Mouse (Mus musculus): ENCODE measurements around the gene Snip1. TPM values are rescaled to one million over a fixed set of nuclear protein-coding genes. Genes with fewer than 3 reads are reported as not detected.

Gene Snip1
- polyA plus RNA-seq, 1 experiment from 2014 or later: 23.2 TPM

DNA sequence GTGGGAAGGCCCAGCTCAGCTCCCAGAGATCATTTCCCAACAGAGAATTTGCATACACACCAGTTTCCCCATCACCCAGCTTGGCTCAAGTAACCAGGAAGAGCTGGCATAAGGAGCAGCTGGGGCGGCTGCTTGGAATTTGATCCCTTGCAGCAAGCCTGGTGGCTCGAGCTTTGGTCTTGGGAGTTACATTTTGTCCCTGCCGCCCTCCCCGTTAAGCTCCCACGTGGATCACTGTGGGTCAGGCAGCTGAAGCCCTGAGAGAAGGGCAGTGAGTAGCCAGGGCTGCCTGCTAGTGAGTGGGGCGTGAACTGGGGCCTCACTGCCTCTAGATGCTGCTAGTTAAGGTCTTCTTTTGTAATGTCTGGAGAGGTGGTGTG is 49.2 kb downstream of the Snip1 start:
- no peaks in the 10 kb centered on the region; the same call in 1 of the 2 replicates for H3K4me1 ChIP-seq (ENCODE audit: control insufficient read depth, insufficient read depth, low read length)
- H3K4me2 ChIP-seq (ENCODE audit: low read length): no peak overlapping the region
- no peak overlapping the region for H3K9ac ChIP-seq (ENCODE audit: low read depth, low read length)
- ATAC-seq: no peak
- no peak overlapping the region for H3K4me3 ChIP-seq (ENCODE audit: low read depth, low read length)
- WGBS: 42% methylated on average over 6 of the region's 6 CpGs
- peaks cover 10% of the 10 kb centered on the region; the same call in 1 of the 2 replicates for H3K36me3 ChIP-seq (ENCODE audit: control insufficient read depth, insufficient read depth, low read length)
- H3K27me3 ChIP-seq (ENCODE audit: control insufficient read depth, insufficient read depth, low read depth, low read length): no peaks in the 10 kb centered on the region
- H3K9me3 ChIP-seq (replicated peaks; ENCODE audit: control insufficient read depth, low read length, poor library complexity, severe bottlenecking): no peaks in the 10 kb centered on the region
- H3K27ac ChIP-seq (ENCODE audit: low read length): 0 out of 2 replicates have a peak overlapping the region, but pooled peaks have one; percentile 9

DNA sequence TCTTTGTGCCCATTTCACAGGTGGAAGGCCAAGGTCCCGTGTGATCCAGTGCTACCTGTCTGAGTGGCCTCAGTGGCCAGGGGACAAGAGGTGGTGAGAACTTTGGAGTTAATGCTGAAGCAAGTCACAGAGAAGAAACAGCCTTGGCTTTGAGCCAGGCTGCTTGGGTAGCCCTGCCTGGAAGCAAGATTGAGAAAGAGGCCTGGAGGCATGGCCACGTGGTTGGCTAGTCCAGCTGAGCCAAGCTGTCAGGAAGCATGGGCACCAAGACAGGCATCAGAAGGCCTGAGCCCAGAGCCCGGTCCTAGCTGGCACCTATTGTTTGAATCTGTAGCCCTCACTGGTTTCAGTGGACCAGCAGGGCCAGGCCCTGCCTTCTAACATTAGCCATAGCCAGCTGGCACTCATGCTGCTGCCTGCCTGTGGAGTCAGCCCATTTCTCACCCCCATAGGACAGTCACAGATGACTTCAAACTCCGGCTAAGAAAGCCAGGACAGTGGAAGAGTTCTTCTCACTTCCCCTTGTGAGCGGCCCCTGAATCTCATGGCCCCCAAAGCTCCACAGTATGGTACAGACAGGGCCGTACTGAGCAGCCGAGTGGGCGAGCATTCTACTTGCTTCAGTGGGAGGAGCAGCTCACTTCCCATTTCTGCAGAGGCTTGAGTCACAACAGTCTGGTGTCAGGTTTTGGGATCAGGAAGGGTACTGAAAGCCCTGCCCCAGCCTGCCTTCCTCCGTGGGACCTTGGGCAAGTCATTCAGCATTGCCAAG is 49.8 kb downstream of the Snip1 start:
- Histone ChIP-seq H3K9ac (ENCODE audit: low read depth, low read length) (no peak overlapping the region), H3K4me1 (ENCODE audit: control insufficient read depth, insufficient read depth, low read length) (no peaks in the 10 kb centered on the region; the same call in 1 of the 2 replicates), H3K4me2 (ENCODE audit: low read length) (no peak overlapping the region), H3K27me3 (ENCODE audit: control insufficient read depth, insufficient read depth, low read depth, low read length) (no peaks in the 10 kb centered on the region), H3K27ac (ENCODE audit: low read length) (0 out of 2 replicates have a peak overlapping the region, but pooled peaks have one; percentile 9), H3K4me3 (ENCODE audit: low read depth, low read length) (no peak overlapping the region), H3K9me3 (replicated peaks; ENCODE audit: control insufficient read depth, low read length, poor library complexity, severe bottlenecking) (no peaks in the 10 kb centered on the region), H3K36me3 (ENCODE audit: control insufficient read depth, insufficient read depth, low read length) (peaks cover 5% of the 10 kb centered on the region; the same call in 1 of the 2 replicates)
- 72% methylated on average over 9 of the region's 9 CpGs for WGBS
- ATAC-seq: no peak

DNA sequence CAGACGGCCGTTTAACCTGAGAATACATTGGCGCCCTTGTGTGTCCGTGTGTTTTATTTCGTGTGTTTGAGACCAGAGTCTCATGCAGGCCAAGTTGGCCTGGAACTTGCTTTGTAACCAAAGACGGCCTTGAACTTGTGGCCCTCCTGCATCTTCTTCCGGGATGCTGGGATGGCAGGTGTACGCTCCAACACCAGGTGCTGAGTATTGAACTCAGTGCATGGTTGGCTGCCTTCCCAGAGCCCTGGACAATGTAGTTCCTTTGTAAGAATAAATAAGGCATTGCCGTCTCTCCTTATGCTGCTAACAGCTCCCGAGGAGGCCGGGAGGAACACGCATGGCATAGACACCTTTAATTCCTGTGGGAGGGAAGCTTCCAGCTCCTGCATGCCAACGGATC is 50.5 kb downstream of the Snip1 start:
- Histone ChIP-seq H3K4me1 (ENCODE audit: control insufficient read depth, insufficient read depth, low read length) (no peaks in the 10 kb centered on the region; the same call in 1 of the 2 replicates), H3K27me3 (ENCODE audit: control insufficient read depth, insufficient read depth, low read depth, low read length) (no peaks in the 10 kb centered on the region), H3K9ac (ENCODE audit: low read depth, low read length) (no peak overlapping the region), H3K4me2 (ENCODE audit: low read length) (no peak overlapping the region), H3K27ac (ENCODE audit: low read length) (no peak overlapping the region), H3K9me3 (replicated peaks; ENCODE audit: control insufficient read depth, low read length, poor library complexity, severe bottlenecking) (no peaks in the 10 kb centered on the region), H3K4me3 (ENCODE audit: low read depth, low read length) (no peak overlapping the region), H3K36me3 (ENCODE audit: control insufficient read depth, insufficient read depth, low read length) (peaks cover 2% of the 10 kb centered on the region; the same call in 1 of the 2 replicates)
- 71% methylated on average over 13 of the region's 13 CpGs for WGBS
- ATAC-seq: no peak

- no peak overlapping the region for H3K4me2 ChIP-seq (ENCODE audit: low read length)
- no peaks in the 10 kb centered on the region for H3K36me3 ChIP-seq (ENCODE audit: control insufficient read depth, insufficient read depth, low read length)
- no peak overlapping the region for H3K4me3 ChIP-seq (ENCODE audit: low read depth, low read length)
- no peaks in the 10 kb centered on the region for H3K9me3 ChIP-seq (replicated peaks; ENCODE audit: control insufficient read depth, low read length, poor library complexity, severe bottlenecking)
- WGBS: 80% methylated on average over 7 of the region's 7 CpGs
- no peak overlapping the region for H3K9ac ChIP-seq (ENCODE audit: low read depth, low read length)
- no peak overlapping the region for H3K27ac ChIP-seq (ENCODE audit: low read length)
- H3K4me1 ChIP-seq (ENCODE audit: control insufficient read depth, insufficient read depth, low read length): no peaks in the 10 kb centered on the region; the same call in 1 of the 2 replicates
- no peak for ATAC-seq
- H3K27me3 ChIP-seq (ENCODE audit: control insufficient read depth, insufficient read depth, low read depth, low read length): no peaks in the 10 kb centered on the region
Observed at GRCm38 (mm10) chr4:125117902-125118320, 51.4 kb downstream of the Snip1 start.

- Histone ChIP-seq H3K27ac (ENCODE audit: low read length) (no peak overlapping the region), H3K4me3 (ENCODE audit: low read depth, low read length) (no peak overlapping the region), H3K9ac (ENCODE audit: low read depth, low read length) (no peak overlapping the region), H3K9me3 (replicated peaks; ENCODE audit: control insufficient read depth, low read length, poor library complexity, severe bottlenecking) (no peaks in the 10 kb centered on the region), H3K27me3 (ENCODE audit: control insufficient read depth, insufficient read depth, low read depth, low read length) (no peaks in the 10 kb centered on the region), H3K4me2 (ENCODE audit: low read length) (no peak overlapping the region), H3K4me1 (ENCODE audit: control insufficient read depth, insufficient read depth, low read length) (no peaks in the 10 kb centered on the region; the same call in 1 of the 2 replicates), H3K36me3 (ENCODE audit: control insufficient read depth, insufficient read depth, low read length) (no peaks in the 10 kb centered on the region)
- ATAC-seq: no peak
- 27% methylated on average over 10 of the region's 10 CpGs for WGBS
Observed at GRCm38 (mm10) chr4:125119070-125119469, 52.6 kb downstream of the Snip1 start.

GRCm38 (mm10) chr4:125119721-125120120 is 53.2 kb downstream of the Snip1 start:
- Histone ChIP-seq H3K27ac (ENCODE audit: low read length) (no peak overlapping the region), H3K36me3 (ENCODE audit: control insufficient read depth, insufficient read depth, low read length) (no peaks in the 10 kb centered on the region), H3K4me2 (ENCODE audit: low read length) (no peak overlapping the region), H3K9ac (ENCODE audit: low read depth, low read length) (no peak overlapping the region), H3K9me3 (replicated peaks; ENCODE audit: control insufficient read depth, low read length, poor library complexity, severe bottlenecking) (no peaks in the 10 kb centered on the region), H3K27me3 (ENCODE audit: control insufficient read depth, insufficient read depth, low read depth, low read length) (no peaks in the 10 kb centered on the region), H3K4me1 (ENCODE audit: control insufficient read depth, insufficient read depth, low read length) (no peaks in the 10 kb centered on the region; the same call in 1 of the 2 replicates), H3K4me3 (ENCODE audit: low read depth, low read length) (no peak overlapping the region)
- no peak for ATAC-seq
- 92% methylated on average over 11 of the region's 11 CpGs for WGBS

- no peaks in the 10 kb centered on the region for H3K9me3 ChIP-seq (replicated peaks; ENCODE audit: control insufficient read depth, low read length, poor library complexity, severe bottlenecking)
- H3K36me3 ChIP-seq (ENCODE audit: control insufficient read depth, insufficient read depth, low read length): no peaks in the 10 kb centered on the region
- H3K4me2 ChIP-seq (ENCODE audit: low read length): no peak overlapping the region
- 27% methylated on average over 15 of the region's 16 CpGs for WGBS
- no peak for ATAC-seq
- H3K9ac ChIP-seq (ENCODE audit: low read depth, low read length): 0 out of 2 replicates have a peak overlapping the region, but pooled peaks have one; percentile 15
- peaks cover 3% of the 10 kb centered on the region; the same call in 1 of the 2 replicates for H3K4me1 ChIP-seq (ENCODE audit: control insufficient read depth, insufficient read depth, low read length)
- no peak overlapping the region for H3K4me3 ChIP-seq (ENCODE audit: low read depth, low read length)
- H3K27me3 ChIP-seq (ENCODE audit: control insufficient read depth, insufficient read depth, low read depth, low read length): peaks cover 9% of the 10 kb centered on the region; the same call in 1 of the 2 replicates
- no peak overlapping the region for H3K27ac ChIP-seq (ENCODE audit: low read length)
Observed at GRCm38 (mm10) chr4:125122431-125123278, 56.2 kb downstream of the Snip1 start.

GRCm38 (mm10) chr4:125123279-125123671 is 56.8 kb downstream of the Snip1 start:
- no peak overlapping the region for H3K4me3 ChIP-seq (ENCODE audit: low read depth, low read length)
- no peaks in the 10 kb centered on the region for H3K9me3 ChIP-seq (replicated peaks; ENCODE audit: control insufficient read depth, low read length, poor library complexity, severe bottlenecking)
- no peaks in the 10 kb centered on the region for H3K36me3 ChIP-seq (ENCODE audit: control insufficient read depth, insufficient read depth, low read length)
- ATAC-seq: no peak
- H3K27me3 ChIP-seq (ENCODE audit: control insufficient read depth, insufficient read depth, low read depth, low read length): peaks cover 10% of the 10 kb centered on the region
- H3K4me2 ChIP-seq (ENCODE audit: low read length): no peak overlapping the region
- WGBS: 75% methylated on average over 7 of the region's 7 CpGs
- no peak overlapping the region for H3K27ac ChIP-seq (ENCODE audit: low read length)
- peaks cover 3% of the 10 kb centered on the region; the same call in 1 of the 2 replicates for H3K4me1 ChIP-seq (ENCODE audit: control insufficient read depth, insufficient read depth, low read length)
- no peak overlapping the region for H3K9ac ChIP-seq (ENCODE audit: low read depth, low read length)

Measured in midbrain, embryonic 16.5 days (tissue).